Mouse (Mus musculus) left cerebral cortex, adult 9 months (tissue): ENCODE results near the gene Arid1a.

Experiments used
- DNase-seq, 2 experiments: peaks; one replicate each; pipeline ENCODE4 v3.0.0; 2022; ENCODE audit warnings: low spot score in 2 of 2

Arid1a gene

DNA sequence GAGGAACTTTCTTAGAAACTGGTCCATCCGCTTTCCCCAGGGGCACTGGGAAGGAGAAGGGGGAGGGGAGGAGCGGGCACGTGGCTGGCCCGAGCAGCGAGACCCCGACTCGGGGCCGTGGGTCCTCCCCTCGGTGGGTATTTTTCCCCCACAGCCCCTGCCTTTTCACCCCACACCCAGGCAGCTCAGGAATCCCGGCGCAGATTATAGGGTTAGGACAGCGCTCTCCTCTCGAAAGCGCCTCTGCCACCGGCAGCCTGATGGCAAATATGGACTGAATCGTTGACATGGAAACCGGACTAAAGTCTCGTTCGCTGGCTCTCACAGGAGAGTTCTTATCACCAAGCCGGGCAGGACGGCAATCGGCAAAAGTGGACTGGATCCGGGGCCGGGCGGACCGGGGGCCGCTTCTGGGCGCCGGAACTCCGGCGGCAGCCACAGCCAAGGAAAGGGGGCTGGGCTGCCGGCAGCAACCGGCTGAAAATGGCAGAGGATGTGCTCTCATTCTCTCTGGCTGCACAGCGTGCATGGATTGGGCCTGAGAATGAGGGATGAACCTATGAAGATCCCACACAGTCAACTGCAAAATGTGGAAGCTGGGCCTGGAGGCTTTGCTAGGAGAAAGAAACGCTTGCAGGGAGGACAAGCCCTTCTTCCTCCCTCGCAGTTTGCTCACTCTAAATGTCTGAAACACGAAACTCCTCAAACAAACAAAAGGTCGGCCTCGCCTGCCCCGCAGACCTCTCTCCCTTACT lies at the start of gene Arid1a:
Gene Arid1a (minus strand): TSS at position 256 of the 755 bp plus-strand sequence.
- DNase-seq = peak; percentile 89 to 95

DNA sequence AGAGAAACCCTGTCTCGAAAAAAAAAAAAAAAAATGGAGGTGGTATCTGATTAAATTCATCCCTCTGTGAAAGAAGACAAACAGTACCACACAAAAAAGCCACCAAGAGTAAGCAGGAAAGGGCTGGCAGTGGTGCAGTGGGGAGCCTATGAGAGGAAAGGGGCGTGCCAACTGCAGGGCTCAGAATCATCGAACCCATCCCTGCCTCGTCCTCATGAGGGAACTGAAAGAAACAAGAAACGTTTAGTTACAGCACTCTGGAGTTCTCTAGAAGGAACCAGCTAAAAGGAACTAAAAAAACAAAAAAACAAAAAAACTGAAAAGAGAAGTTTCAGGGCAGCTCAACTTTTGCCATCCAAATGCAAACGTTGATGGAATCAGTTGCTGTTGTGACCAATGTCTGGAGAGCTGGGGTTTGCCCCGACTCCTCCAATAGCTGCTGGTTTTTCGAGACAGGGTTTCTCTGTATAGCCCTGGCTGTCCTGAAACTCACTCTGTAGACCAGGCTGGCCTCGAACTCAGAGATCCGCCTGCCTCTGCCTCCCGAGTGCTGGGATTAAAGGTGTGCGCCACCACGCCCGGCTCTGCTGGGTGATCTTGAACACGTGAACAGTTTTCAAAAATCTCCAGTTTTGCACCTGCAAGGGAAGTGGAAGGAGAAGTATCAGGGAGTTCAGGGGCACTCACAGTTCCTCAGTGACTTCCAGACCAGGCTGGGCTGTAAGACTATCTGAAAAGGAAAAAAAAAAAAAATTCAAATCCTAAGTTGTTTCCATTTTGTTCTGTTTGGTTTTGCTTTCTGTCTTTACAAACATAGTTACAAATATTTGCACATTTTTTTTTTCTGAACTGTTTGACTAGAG lies 48.1 kb upstream of the Arid1a start:
- no peak for DNase-seq

DNA sequence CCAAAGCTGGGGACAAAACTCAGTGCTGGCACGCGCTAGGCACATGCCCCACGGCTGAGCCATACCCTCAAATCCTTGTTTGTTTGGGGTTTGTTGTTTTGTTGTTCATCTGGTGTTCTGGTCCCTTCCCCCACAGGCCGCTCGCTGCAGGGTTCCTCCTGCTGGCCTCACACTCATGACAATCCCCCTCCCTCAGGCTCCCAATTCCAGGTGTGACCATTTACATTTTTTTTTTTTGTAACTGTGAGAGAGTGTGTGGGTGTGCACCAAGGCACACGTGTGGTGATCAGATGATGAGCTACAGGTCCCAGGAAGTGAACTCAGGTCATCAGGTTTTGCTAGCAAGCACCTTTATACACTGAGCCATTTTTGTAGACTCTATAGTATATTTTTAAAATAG lies 44.0 kb upstream of the Arid1a start:
- no peak for DNase-seq

DNA sequence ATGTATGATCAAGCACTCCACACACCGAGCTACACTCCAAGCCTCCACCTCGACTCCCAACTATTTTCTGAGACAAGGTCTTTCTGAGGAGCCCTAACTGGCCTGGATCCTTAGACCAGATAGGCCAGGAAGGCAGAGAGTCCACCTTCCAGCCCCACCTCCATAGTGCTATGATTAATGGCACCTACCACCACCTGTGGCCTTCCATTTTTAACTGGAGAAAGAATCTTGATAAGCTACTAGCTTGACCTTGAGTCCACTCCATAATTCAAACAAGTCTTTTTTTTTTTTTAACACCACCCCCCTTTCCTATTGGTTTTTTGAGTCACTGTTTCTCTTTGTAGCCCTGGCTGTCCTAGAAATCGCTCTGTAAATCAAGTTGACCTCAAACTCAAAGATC lies 36.7 kb upstream of the Arid1a start:
- DNase-seq = no peak

DNA sequence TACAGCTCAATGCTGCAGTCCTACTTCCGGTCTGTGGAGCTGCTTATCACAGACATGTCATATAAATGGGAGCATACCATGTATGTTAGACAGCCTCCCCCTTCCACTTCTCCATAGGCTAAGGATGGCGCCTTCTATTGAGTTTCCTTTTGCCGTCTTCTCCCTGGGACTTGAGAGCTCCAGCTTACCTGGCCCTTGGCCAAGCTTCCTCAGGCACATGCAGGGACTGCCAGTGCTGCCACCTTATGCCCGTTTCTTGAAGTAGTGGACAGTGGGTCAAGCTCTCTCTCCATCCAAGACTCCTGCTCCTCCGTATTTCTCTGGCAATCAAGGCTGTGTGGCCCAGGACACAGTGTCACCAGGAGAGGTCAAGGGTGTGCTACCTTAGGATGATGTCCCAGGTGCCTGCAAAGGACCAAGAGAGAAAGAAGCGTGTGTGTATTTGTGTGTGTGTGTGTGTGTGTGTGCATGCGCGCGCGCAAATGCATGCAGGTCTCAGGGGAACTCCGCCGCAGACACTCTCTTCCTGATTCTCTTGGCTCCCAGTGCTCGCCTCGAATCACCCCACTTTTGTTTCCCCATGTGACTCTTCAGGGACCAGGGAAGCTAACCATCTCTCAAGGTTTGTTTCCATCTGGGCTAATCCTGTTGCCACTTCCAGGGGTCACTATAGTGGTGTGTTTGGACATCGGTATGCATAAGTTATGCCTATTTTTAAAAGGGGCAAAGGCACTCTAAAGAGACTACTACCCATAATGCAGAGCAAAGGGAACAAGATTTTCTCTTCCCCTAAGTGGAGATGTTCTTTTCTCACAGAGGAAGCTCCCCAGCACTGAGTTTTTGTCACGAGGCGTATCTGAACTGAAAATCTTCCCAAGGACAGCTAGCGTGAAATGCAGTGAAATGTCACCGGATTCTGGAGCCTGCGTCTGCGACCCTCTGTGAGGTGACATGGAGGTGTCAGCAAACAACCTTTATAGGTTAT lies 18.3 kb upstream of the Arid1a start:
- DNase-seq = peak in 1 of 2 experiments; percentile 81

DNA sequence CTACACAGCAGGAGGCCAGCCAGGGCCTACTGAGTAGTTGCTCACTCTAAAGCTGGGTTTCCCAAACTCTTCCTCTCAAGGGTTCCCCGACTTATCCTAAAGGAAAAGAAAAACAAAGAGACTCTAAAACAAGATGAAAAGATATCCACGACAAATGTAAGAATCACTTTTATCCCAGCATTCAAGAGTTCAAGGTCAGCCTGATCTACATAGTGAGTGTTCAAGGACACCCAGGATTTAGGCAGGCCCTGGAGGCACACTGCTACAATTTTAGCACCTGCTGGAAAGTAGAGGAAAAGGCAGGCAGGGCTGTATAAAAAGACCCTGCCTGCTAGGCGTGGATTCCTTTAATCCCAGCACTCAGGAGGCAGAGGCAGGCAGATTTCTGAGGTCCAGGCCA lies 12.6 kb upstream of the Arid1a start:
- no peak for DNase-seq

DNA sequence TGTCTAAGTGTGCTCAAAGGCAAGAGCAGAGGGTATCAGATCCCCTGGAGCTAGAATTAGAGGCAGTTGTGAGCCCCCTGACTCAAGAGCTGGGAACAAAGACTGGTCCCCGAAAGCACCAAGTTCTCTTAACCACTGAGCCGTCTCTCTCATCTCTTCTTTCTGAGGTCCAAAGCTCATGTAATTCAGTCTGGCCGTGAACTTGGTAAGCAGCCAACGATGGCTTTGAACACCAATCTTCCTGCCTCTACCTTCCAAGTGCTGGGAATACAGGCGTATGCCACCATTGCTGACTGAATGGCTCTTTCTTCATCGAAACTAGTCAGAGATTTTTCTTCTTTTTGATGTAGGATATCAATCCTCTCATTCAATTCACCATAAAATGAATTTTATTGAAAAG lies 6.5 kb upstream of the Arid1a start:
- no peak for DNase-seq

DNA sequence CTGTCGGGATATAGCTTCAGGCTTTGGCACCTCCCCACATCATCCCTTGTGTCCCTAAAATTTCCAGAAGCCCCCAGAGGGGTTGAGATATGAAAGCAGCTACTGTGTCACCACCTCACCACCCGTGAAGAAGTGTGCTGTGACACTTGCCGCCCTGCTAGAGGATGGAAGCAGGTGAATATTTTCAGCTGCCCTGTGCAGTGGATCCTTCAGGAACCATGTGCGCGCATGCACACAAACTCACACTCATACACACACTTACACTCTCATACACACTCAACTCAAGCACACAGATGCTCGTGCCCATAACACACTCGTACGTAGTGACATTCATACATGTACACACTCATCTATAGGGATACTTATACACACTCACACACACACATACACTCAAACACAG lies 3.1 kb upstream of the Arid1a start:
- no peak for DNase-seq

DNA sequence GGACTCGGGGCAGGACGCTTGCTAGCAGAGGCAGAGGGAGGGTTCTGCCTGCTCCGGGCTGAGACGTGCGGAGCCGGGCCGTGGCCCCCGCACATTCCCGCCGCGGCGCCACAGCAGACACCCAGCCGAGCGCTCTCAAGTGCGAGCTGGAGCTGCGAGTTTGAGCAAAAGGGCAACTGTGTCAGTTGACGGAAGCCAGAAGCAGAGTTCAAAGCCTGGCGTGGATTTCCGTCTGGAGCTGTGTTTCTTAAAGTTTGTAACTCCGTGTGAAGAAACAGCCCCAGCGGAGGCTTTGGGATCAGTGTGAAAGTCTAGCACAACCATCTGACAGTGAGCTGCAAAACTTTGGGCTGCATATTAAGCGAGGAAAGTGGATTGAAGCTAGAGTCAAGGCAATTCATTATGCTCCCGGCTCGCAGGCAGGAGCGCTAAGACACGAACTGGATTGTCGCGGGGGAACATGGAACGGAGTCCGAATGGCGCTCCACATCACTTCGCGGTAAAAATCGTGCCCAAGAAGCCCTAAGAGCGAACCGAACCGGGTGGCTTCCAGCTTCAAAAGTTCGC lies 783 bp upstream of the Arid1a start:
- DNase-seq = peak; percentile 88 to 91

DNA sequence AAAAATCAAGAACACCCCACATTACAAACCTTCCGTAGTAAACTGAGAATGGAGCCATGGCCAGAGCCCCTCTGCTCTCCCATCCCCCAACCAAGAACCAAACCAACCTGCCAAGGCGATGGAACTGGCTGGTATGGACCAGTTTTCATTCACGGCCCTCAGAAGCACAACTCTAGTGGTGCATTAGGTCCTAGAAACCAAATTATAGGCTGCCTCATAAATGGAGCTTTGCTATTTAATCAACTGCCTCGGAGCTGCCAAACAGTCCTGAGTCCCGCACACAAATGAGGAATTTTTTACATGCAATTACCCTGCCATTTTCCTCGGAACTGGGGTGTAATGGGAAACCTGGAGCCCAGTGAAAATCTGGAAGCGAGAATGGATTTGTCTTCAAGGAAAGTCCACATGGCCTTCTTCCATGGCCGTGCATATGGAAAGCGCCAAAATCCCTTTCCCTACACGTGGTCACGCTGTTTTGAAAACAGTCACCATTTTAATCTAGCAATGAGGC lies 653 bp downstream of the Arid1a start:
- no peak for DNase-seq

DNA sequence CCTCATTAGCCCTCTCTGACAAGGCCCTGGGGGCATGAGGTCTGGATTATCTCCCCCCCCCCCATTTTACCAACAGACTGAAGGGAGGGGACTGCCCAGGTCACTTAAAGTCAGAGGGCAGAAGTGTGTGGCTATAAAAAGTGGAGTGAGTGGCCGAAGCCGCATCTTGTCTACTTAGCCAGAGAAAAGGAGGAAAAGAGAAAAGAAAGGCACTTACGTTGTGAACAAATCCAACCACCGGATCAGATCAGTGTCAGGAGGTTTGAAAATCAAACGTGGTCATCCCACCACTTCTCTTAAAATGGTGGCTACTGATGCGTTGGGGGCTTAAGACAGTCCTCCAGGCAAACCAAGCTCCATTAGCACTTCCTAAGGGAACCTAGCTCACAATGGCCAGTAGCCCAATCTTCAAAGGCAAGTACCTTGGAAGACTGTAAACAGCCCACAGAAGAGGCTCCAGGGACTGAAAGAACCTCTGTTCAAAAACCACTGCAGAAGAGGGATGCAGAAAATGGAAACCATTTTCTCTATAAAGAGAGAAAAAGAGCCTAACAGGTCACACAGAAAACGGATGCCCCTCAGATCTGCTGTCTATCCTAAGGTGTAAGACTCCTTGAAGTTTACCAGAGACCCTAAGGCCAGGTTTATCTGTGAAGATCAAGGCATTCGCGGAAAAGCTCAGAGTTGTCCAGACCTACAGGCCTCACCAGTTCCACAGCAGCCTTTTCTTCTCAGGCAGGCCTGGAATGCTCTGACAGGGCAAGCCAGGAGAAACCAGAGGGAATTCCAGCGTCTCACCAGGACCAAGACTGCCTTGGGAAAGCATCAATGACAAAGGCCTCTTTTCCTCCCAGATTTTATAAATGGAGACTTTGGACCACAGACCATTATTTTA lies 1.5 kb downstream of the Arid1a start:
- DNase-seq = no peak

DNA sequence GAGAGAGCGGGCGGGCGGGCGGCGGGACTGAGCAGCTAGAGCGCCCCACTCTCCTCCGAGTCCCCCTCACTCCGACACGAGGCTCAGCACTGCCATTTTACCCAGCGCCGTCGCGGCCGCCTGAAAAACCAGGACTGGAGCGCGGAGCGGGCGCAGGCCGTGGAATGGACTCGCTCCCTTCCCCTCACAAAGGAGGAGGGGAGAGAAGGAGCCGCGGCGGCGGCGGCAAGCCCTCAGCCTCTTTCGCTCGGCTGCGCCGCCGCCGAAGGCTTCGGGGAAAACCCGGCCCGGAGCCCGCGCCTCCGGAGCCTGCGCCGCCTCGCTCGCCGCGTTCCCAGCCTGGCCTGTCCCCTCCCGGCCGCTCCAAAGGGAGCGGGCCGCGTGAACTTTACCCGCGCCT lies 2.3 kb downstream of the Arid1a start:
- DNase-seq = peak; percentile 93 to 99

DNA sequence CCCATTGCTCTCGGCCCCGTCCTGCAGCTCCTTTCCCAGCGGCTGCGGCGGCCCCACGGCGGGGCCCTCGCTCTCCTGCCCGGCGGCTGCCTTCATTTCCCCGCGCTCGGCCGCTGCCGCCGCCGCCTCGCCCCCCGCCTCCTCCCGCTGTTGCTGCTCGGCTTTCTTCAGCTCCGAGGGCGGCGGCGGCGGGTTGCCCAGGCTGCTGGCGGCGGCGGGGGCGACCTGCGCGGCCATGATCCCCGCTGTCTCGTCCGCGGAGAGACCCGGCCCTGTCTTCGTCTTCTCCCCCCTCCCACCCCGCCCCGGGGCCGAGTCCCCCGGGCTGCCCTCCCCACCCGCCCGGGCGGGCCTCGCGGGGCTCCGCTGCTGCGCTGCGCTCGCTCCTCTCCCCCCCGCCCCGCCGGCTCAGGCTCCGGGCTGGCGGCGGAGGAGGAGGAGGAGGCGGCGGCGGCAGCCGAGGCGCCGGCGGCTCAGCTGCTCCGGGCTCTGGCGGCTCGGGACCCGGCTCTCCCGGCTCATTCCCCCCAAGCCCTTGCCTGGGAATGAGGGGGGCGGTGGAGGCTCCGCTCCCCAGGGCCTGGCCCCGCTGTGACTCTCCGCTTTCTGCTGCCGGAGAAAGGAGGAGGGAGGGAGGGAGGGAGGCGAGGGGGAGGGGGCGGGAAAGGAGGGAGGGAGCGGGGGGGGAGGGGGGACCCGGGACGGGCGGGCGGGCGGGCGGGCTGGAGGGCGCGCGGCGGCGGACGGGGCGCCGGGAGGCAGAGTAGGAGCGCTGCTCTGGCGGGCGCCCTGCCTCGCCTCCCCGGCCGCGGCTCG lies 3.0 kb downstream of the Arid1a start:
- peak in 1 of 2 experiments; percentile 49 for DNase-seq

DNA sequence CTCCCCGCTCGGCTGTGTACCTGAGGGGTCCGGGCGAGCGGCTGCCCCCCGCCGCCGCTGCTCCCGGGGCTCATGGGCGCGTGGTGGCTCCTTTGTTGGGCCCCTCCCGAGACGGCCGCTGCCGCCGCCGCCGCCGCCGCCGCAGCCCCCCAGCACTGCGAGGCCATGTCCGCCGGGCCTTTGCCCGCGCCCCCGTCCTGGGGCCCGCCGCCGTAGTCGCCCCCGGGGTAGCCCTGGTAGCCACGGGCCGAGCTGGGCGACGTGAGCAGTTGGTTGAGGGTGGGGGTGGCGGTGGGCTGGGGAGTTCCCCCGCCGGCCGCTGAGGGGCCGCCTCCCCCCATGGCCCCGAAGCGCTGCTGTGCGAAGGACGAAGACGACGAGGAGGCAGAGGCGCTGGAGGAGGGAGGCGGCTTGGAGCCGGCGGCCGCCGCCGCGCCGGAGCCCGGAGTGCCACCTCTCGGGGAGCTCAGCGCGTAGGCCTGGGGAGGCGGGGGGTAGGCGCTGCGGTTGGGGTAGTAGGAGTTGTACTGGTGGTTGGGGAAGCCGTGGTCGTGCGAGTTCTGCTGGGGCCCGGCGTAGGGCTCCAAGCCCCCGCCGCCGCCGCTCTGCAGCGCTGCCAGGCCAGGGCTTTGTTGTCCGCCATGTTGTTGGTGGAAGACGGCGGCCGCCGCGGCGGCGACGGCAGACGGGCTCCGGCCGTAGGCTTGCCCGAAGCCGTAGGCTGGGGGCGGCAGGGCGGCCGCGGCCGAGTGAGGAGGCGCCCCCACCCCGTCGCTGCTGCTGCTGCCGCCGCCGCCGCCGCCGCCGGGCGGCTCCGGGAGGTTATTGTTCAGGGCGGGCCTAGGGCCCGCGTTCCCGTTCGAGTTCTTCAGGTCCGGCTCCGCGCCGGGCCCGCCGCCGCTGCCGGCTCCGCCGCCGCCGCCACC lies 3.9 kb downstream of the Arid1a start:
- no peak for DNase-seq

DNA sequence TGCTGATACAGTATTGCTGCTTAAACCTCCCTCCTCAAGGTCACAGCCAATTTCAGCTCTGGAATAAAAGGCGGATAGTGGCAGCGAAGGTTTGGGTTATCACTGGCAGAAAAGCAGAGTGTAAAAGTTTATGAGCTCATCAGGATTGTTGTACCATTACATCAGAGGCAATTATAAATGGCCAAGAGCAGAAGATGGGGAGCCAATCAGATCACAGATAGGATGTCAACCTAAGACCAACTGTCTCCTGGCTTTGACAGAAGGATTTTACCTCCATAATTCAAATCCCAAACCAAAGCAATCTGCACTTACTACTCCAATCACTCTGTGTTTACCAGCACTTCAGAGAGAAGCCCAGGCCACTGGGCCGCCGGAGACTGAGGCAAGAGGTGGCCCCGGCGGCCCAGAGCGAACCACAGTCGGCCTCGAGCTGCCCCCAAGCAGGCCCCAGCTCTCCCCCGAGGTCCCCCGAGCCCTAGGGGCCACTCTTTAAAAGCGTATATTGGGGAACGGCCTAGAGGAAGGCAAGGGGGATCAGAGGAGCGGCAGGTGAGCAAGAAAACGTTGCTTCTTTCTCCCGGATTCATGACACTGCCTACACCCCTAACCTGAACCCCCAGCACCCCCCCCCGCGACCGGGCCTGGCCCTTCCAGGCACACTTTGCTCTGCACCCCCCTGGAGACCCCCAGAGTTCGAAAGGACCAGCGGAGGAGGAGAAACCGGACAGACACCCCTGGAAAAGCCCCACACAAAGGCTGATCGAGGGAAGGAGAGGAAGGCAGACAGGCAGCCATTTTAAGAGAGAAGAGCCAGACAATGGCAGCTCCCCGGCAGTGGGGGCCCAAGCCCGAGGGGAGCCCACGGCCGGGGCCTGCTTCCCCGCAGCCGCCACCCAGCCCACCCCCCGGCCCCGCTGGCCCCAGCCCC lies 4.8 kb downstream of the Arid1a start:
- peak; percentile 58 to 61 for DNase-seq

DNA sequence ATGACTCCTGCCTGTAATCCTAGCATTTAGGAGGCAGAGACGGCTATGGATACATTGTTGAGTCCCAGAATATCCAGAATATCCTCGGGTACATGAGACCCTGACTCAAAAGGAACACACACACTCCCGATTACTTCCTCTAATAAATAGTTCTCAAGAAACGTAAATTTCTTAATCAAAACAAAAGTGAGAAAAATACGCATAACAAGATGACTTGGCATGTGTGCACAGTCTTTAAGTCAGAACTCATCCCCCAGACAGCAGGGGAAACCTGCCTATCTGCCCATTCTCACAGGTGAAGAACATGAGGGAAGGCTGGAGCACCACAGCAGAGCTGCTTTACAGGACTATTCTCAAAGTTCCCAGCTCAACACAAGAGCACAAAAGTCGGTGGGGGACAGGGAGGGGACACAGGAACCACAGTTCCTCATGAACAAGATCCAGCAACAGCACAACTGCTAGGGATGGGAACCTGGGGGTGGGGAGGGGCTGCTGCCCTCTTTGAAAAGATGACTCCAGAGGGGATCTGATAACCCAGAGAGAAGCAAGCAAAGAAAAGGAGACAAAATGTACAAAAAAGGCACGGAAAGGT lies 6.3 kb downstream of the Arid1a start:
- no peak for DNase-seq

DNA sequence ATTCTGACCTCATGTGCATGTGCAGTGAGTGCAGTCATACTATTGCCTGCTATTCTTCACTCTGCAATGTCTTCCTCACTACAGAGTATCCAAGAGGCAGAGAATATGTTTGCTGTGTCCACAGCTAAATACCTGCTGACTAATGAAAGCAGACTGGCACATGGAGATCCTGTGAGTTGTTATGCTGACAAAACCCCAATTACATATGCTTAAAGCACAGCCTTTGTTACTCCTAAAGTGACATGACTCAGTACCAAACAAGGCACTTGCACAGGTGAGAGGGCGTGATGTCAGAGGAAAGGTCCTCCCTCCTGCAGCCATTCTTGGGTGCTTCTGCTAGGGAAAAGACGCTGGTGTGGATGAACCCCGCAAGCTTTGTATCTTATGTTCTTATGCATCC lies 21.3 kb downstream of the Arid1a start:
- DNase-seq = no peak
